Mouse (Mus musculus): ENCODE measurements around the gene Pitpnc1.

Gene Pitpnc1

DNA sequence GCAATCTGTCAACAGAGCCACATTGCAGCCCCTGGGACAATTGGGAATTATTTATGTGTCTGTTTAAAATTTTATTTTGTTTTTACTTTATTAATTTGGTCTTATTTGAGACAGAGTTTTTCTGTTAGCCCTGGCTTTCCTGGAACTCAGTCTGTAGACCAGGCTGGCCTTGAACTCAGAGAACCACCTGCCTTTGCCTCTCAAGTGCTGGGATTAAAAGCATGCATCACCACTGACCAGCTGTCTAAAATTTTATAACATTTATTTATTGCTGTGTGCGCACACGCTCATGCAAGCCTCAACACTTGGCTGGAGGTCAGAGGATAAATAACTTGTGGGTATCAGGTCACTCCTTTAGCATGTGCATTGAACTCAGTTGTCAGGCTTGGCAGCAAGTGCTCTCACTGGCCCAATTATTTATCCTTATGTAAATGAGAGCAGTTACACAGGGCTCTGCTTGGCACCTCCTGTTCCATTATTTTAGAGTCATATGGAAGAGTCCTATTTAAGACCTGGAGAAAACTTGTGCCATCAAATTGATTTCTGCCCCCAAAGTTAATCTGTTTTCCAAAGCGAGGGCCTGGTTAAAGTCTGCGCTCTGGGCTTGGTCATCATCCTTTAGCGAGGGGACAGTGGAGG is 237.1 kb downstream of the Pitpnc1 start:
- no peak for DNase-seq (ENCODE audit: low spot score in 2 of 2)

DNA sequence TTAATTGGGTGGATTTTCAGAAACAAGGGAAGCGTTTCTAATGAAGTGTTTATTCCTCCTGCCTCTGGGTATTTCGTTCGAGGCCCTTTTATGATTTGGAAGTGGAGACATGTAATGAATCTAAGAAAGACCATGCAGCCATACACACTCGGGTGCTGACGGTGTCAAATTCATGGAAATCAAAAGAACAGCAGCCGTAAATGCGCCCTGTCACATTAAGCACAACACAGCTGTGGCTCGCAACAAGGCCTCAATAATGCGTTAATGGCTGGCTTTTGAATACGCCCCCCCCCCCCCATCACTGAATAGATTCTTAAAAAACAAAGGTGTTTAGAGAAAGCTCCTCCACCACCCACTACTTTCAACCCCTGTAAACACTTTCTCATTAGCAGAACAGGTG is 240.4 kb downstream of the Pitpnc1 start:
- DNase-seq (ENCODE audit: low spot score in 2 of 2), result no peak

DNA sequence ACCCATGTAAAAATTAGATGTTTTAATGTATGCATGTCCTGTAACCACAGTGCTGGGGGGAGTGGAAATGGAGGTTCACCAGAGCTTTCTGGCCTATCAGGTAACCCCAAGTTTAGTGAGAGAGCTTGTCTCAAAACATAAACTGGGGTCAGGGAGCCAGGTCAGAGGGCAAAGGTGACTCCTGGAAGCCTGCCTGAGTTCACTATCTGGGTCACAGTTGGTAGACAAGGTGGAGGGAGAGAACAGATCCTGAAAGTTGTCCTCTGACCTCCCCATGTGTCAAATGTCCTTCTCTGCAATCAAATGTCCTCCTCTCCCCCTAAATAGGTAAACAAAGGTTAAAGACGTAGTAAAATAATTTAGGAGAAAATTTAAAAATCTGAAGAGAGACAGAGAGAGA is 244.1 kb downstream of the Pitpnc1 start:
- no peak for DNase-seq (ENCODE audit: low spot score in 2 of 2)

DNA sequence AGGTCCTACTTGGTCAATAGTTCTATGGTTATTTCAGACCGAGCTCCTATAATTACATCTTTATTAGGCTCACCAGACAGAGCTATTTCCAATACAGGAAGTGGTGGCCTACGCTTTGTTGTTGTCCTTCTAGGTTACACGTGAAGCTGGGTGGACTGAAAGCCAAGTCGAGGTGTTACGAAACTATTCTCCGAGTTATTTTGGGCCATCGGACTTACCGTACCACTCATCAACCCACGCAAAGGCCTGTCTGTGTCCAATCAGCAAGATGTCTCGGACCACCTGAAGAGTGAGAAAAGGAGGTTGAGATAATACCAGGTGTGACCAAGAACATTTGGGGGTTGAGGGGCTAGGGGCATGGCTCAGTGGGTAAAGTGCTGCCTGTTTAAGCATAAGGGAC is 244.5 kb downstream of the Pitpnc1 start:
- DNase-seq (ENCODE audit: low spot score in 2 of 2), result no peak

DNA sequence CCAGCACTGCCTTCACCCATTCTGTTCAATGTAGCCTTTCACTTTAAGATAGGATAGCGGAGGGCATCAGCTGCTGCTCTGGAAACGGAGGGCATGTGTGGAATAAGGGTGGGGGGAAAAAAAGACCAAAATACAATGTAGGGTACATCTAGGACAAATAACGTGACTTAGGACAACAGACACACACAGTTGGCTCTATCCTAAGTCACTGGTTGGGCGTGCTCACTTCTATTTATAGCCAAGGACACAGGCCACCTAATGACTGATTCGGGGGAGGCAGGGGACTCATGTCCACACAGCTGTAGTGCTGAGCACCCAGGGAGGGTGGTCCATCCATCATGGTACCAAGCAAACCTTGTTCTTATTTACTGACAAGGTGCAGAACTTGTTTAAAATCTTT is 245.2 kb downstream of the Pitpnc1 start:
- no peak for DNase-seq (ENCODE audit: low spot score in 2 of 2)

DNA sequence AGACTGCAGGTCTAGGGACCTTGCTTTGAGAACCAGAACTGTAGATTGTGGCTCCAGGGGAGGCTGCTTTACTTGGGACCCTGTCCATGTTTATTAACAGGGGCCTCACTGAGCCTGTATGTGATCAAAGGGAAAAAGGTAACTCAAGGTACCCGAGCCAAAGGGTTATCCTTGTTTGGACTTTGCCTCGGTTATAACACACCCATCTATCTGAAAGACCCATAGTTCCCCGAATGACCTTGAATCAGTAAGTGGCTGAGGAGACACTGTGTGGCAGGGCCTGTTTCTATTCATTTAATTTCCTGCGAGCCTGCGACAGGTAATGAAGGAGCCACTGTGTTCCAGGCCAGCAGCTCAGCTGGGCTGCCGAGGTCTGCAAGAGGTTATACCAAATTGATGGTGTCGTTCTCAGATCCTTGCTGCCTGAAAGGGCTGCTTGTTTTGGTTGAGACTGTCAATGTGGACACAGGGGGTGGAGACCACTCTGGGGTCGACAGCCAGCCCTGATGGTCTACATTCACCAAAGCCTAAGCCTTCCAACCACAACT is 246.8 kb downstream of the Pitpnc1 start:
- DNase-seq (ENCODE audit: low spot score in 2 of 2), result no peak

DNA sequence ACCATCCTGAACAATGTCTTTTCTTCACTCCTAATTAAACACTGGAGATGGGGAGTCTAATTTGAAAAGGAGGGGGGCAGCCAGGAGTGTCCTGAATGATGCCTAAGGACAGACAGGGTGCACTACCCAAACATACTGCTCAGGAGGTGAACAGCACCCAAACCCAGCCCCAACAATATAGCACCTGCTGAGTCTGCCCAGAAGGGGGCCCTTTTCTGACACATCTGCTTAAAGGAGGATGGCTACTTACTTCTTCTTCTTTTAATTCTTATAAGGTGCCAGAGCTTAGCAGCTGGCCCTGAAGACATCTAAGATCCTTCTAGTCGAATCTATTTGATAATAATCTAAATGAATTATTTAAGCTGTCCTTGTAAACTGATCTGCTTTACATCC is 247.3 kb downstream of the Pitpnc1 start:
- no peak for DNase-seq (ENCODE audit: low spot score in 2 of 2)

DNA sequence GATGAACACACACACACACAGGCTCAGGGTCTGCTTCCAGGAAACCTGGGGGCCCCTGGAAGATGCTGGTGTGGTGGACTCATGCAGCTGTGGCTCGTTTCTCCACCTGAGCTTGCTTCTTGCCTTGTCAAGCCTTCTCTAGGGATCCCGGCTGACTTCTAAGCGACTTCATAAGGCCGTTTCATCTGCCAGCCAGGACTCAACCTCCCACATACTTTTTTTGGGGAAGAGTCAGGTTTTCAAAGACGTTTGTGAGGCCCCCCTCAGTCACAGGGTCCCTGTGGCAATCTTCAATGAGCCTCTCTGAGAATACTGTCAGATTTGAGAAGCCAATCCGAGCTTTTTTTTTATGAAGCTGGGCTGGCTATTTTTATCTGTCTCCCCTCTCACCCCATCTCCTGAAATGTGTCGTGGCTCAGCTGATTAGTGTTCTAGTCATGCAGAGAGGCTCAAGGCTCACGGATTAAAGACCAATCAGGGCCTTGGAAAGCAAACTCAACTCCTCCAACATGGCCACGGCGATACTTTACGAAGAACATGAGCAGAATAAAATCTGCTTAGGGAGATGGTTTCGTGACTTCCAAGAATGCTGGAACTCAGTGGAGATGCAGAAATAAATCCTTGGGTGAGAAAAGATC is 247.8 kb downstream of the Pitpnc1 start:
- DNase-seq (ENCODE audit: low spot score in 2 of 2), result no peak

DNA sequence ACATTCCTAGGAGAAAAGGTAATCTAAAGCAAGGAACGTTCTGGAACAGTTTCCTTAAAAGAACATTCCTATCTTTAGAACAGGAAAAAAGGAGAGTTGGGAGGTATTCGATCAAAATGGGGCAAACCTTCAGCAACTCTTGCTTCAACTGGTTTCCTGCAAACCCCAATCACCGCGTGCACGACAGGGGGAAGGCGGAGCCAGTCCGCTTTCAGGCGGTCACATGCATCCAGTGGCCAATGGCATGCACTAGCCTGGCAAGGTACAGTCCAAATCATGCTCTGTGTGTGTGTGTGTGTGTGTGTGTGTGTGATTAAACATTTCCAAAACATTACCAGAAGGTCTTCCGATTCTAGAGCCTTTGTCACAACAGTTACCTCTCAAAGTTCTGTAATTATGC is 255.4 kb downstream of the Pitpnc1 start:
- no peak for DNase-seq (ENCODE audit: low spot score in 2 of 2)

DNA sequence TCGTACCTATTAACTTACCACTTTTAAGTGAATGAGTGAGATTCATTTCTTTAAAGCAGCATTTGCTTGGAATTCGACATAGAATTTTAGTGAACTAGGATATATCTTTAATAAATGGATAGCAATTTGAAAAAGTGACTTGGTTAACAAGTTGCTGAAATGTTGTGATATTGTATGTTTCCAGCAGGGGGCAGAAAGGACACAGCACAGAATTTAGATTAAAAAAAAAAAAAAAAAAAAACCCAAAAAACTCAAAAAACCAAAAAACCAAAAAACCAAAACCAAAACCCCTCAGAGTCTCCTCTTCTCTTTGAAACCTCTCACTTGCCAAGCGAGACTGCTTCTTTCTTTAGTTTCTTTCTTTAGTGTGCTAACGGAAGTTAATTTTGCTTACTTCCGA is 256.8 kb downstream of the Pitpnc1 start:
- no peak for DNase-seq (ENCODE audit: low spot score in 2 of 2)

DNA sequence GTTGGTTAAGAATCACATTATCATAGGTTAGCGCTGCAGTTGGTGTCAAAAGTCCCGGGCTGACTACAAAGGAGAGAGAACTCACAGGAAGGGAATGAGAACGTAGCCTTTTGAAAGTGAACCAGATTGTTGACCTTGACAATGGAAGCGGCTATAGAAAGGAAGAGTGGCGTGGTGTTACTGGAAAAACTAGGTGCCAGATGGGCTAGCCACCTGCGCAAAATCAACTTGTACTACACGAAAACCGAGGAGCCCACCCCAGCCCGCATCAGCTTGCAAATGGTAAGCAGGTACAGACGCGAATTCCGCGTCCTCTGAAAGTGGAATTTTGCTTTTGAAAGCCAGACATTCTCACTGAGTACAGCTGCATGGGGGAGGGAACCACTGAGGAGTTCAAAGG is 260.7 kb downstream of the Pitpnc1 start:
- no peak for DNase-seq (ENCODE audit: low spot score in 2 of 2)

DNA sequence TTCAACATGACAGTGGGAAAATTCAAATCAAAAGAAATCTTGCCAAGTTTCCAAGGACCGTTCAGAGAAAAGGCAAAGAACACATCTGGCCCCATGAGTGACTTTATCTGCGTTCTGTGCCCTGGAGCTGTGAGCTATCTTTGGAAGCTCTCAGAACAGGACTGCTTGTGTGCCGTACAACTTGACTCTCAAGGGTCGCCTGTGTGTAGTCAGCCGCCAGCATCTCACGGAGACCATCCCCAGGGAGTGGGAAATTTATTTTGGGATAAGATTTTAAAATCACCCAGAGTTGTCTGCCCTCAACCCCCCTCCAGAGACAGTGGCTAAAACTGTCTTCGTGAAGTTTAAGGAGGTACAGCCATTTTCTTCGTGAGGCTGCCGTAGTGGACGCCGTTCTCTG is 268.7 kb downstream of the Pitpnc1 start:
- no peak for DNase-seq (ENCODE audit: low spot score in 2 of 2)

DNA sequence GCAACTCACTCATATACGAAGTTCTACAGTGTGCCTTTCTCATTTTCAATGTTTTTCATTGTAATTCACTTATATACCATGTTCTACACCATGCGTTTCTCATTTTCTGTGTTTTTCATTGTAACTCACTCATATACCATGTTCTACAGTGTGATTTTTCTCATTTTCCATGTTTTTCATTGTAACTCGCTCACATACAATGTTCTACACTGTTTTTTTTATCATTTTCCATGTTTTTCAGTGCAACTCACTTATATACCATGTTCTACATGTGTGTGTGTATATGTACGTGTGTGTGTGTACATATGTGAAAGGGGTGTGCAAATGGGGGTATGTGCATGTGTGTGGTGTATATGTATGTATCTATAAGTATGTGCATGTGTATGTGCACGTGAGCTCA is 271.2 kb downstream of the Pitpnc1 start:
- no peak for DNase-seq (ENCODE audit: low spot score in 2 of 2)

DNA sequence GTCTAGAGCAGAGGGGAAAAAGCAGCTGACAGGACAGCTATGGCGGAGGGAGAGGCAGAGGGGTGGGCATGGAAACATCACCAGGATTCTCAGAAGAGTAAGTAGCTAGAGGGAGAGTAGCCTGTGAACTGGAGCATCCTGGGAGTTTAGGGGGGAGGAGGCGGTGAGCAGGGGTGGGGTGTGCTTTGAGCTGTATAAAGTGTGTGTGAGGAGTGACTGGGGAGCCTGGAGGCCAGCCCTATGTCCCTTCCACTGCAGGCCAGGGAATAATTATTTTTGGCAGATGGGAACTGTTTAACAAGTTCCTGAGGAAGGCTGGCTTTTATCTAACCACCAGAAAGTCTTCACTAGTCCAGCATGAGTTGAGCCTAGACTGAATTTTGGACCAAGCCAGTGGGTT is 275.2 kb downstream of the Pitpnc1 start:
- no peak for DNase-seq (ENCODE audit: low spot score in 2 of 2)

DNA sequence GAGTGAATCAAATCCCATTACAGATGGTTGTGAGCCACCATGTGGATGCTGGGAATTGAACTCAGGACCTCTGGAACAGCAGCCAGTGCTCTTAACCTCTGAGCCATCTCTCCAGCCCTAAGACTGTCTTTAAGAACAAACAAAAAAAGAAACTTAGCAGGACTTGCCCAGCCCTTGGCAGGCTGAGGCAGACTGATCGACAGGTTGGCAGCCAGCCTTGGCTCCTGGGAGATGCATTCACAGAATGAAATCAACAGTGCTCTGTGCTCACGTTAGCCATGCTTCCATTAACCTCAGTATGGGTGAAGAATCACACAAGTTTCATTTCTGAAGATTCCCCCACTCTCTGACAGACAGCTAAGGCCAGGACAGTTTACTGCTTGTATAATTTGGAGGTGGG is 280.1 kb downstream of the Pitpnc1 start:
- DNase-seq (ENCODE audit: low spot score in 2 of 2), result no peak

DNA sequence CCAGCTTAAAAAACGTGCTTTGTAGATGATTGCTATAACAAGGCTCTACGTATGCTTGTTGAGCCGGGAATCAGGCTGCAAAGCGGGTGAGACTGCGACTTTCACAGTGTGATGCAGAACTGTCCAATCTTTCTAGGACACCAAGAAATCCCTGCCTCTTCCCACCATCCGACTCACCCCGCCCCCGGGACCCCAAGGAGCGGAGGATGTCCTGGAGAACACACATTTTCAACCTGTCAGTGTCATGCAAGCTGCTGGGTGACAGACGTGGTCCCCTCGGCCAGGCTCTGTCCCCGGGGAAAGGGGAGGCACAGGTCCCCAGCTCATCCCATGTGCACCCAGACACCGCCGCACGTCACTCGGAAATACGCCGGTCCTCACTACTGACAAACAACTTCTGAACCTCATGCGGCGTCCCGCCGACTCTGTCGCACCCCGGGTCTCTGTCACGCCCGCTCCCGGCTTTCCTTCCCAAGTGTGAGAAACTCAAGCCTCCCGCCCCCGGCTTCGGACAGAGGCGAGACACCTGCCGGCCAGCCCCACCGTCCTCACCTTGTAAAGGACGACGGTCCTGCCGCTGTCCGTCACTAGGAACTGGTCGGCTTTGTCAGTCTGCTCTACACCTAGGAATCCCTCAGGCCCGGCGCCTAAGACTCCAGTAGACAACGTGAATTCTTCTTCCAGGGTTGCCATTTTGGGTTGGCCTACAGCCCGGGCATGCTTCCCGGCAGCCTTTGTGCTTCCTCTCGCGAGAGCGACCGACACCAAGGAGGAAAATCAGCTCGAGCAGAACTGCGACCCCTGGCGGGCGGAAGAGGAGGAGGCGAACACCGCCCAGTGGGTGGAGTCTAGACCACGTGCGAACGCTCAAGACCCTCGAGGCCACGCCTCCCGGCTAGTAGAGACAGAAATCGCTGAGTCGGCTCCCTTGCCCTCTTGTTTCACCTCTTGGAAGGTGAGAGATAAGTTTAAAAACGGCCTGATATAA is 281.6 kb downstream of the Pitpnc1 start, which contains the start of gene Nol11:
Gene Nol11 (minus strand): TSS at position 817 of the 988 bp plus-strand sequence.
- peak; percentile 96 to 100 for DNase-seq (ENCODE audit: low spot score in 2 of 2)

DNA sequence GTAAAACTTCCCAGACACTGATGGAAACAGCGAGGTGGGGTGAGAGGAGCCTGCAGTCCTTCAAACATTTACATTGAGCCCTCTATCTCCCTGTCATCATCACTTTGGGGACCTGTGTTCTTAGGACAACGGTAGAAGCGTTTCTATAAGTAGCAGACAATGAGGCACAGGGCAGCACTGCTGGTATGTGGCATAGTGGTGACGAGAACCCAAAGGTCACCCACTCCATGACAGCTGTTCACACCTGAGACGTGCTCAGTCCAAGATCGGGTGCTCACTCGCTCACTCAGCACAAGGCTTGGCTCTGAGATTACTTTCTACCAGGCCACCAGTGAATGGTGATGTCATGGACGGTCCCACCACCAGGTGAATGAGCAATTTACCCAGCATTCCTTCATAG is 286.7 kb downstream of the Pitpnc1 start:
- no peak for DNase-seq (ENCODE audit: low spot score in 2 of 2)

DNA sequence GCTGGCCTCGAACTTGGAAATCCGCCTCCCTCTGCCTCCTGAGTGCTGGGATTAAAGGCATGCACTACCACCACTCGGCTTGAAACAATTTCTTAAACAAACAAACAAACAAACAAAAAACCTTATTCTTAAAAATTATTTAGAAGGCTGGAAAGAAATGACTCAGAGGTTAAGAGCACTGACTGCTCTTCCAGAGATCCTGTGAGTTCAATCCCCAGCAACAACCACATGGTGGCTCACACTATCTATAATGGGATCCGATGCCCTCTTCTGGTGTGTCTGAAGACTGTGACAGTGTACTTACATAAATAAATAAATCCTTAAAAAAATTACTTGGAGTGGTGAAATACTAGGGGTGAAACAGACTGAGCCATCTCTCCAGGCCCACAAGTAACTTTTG is 309.3 kb downstream of the Pitpnc1 start:
- DNase-seq (ENCODE audit: low spot score in 2 of 2), result no peak

DNA sequence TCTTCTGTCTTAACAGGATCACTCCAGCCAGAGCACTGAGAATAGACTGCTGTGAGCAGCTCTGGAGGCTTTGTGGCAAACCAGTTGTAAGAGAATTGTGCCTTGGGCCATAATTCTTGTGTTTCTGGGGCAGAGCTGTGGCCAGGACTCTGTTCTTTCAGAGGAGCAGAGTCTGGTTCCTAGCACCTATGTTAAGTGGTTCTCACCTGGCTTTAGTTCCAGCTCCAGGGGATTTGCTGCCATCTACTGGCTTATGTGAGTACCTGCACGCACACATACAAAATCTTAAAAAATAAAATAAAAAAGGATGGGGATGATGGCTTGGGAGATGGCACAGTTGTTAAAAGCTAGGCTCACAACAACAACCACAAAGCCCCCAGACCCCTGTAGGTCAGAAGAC is 311.5 kb downstream of the Pitpnc1 start:
- DNase-seq (ENCODE audit: low spot score in 2 of 2), result no peak
